Mouse (Mus musculus) lung, embryonic 16.5 days (tissue): ENCODE measurements around the gene Slc4a7. TPM values are rescaled to one million over a fixed set of nuclear protein-coding genes. Genes with fewer than 3 reads are reported as not detected.

Source experiments
- ATAC-seq: fragments of 200-750 bp; cut with Nextera tagmentation; 2 replicates; pipeline ENCODE4 v1.8.0; 2017; ENCODE audit warnings: low read depth, mild to moderate bottlenecking, moderate library complexity
- H3K27ac ChIP-seq: fragments of 300-500 bp; sonication (generic); 2 replicates; pipeline ENCODE4 v1.5.1; 2014; ENCODE audit warnings: mild to moderate bottlenecking, control low read depth, low read length
- H3K27me3 ChIP-seq: fragments of 300-500 bp; sonication (generic); 2 replicates; pipeline ENCODE4 v1.6.1; 2014; ENCODE audit warnings: low read depth, low read length, mixed read lengths; ENCODE audit not compliant: control insufficient read depth, insufficient read depth
- H3K36me3 ChIP-seq: fragments of 300-500 bp; sonication (generic); 2 replicates; pipeline ENCODE4 v1.6.1; 2014; ENCODE audit warnings: low read length; ENCODE audit not compliant: control insufficient read depth, insufficient read depth
- H3K4me1 ChIP-seq: fragments of 300-500 bp; sonication (generic); replicated peaks from 2 replicates; pipeline ENCODE4 v1.6.1; 2014; ENCODE audit warnings: low read length, mixed read lengths; ENCODE audit not compliant: control insufficient read depth, insufficient read depth
- H3K4me2 ChIP-seq: fragments of 300-500 bp; sonication (generic); 2 replicates; pipeline ENCODE4 v1.6.1; 2014; ENCODE audit warnings: low read depth, low read length, control low read depth
- H3K4me3 ChIP-seq: fragments of 300-500 bp; sonication (generic); 2 replicates; pipeline ENCODE4 v1.5.1; 2014; ENCODE audit warnings: mild to moderate bottlenecking, low read length, control low read depth
- H3K9ac ChIP-seq: fragments of 300-500 bp; sonication (generic); 2 replicates; pipeline ENCODE4 v1.6.1; 2014; ENCODE audit warnings: low read length, control low read depth
- H3K9me3 ChIP-seq: fragments of 300-500 bp; sonication (generic); 2 replicates; pipeline ENCODE4 v1.6.1; 2016; ENCODE audit warnings: low read length; ENCODE audit not compliant: control insufficient read depth
- WGBS: fragments of 180-500 bp; shearing (Covaris S2); extraction: QIAGEN DNeasy Blood & Tissue Kit; methylation state at CpG from one replicate; pipeline ENCODE4 v1.1.7; 2014; 5-methylcytosine and 5-hydroxymethylcytosine counted together
- polyA plus RNA-seq: library from polyadenylated mRNA; unstranded; fragments of >200 nt; fragmentation: Nextera tagmentation; extraction: Ambion mirVana; gene quantifications from 2 replicates; pipeline ENCODE4 v1.2.1, GENCODE M21; 2015

The Slc4a7 gene
- polyA plus RNA-seq, 1 experiment from 2014 or later = 12.3 TPM

- Histone ChIP-seq H3K4me2 (peak overlapping the region; percentile 70), H3K9ac (no peak overlapping the region; the same call in 1 of the 2 replicates), H3K27ac (no peak overlapping the region), H3K4me3 (peak overlapping the region; percentile 86), H3K4me1 (peaks cover 8% of the 10 kb centered on the region), H3K36me3 (no peaks in the 10 kb centered on the region), H3K27me3 (no peaks in the 10 kb centered on the region), H3K9me3 (no peaks in the 10 kb centered on the region)
- ATAC-seq = no peak
- 64% methylated on average over 2 of the region's 2 CpGs for WGBS
These were observed 2.6 kb downstream of the Slc4a7 start for GRCm38 (mm10) chr14:14704651-14705050.

DNA sequence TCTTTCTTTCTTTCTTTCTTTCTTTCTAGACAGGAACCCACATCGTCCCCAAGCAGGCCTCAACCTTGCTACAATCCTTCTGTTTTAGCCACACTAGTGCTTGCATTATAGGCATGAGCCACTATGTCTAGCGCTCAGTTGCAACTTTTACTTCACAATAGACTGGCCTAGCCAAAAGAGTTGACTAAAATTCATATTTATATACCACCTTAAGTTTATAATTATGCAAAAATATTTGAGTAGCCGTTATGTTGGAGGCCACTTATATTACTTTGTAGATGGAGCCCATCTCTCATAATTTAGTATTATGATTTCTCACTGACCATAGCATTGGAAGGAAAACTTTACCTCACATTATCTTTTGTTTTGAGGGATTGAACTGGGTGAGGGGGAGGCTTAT, 3.0 kb downstream of the Slc4a7 start:
- Histone ChIP-seq H3K36me3 (no peaks in the 10 kb centered on the region), H3K4me3 (no peak overlapping the region), H3K4me1 (peaks cover 8% of the 10 kb centered on the region), H3K4me2 (no peak overlapping the region), H3K9ac (no peak overlapping the region), H3K27me3 (no peaks in the 10 kb centered on the region), H3K9me3 (no peaks in the 10 kb centered on the region), H3K27ac (no peak overlapping the region)
- ATAC-seq = no peak
- WGBS = 82% methylated on average over 3 of the region's 3 CpGs

- Histone ChIP-seq H3K9me3 (no peaks in the 10 kb centered on the region), H3K27me3 (no peaks in the 10 kb centered on the region), H3K9ac (no peak overlapping the region), H3K27ac (no peak overlapping the region), H3K4me3 (no peak overlapping the region), H3K36me3 (peaks cover 6% of the 10 kb centered on the region; the same call in 1 of the 2 replicates), H3K4me2 (no peak overlapping the region), H3K4me1 (peaks cover 8% of the 10 kb centered on the region)
- WGBS = 59% methylated on average over 1 of the region's 1 CpGs
- ATAC-seq = no peak
These were observed 4.3 kb downstream of the Slc4a7 start for GRCm38 (mm10) chr14:14706381-14706780.

GRCm38 (mm10) chr14:14707061-14707460, 5.0 kb downstream of the Slc4a7 start:
- no peak overlapping the region for H3K27ac ChIP-seq
- WGBS = 75% methylated on average over 1 of the region's 1 CpGs
- no peak overlapping the region for H3K9ac ChIP-seq
- H3K9me3 ChIP-seq = no peaks in the 10 kb centered on the region
- H3K4me1 ChIP-seq = peaks cover 8% of the 10 kb centered on the region
- peaks cover 6% of the 10 kb centered on the region; the same call in 1 of the 2 replicates for H3K36me3 ChIP-seq
- no peak for ATAC-seq
- H3K4me3 ChIP-seq = no peak overlapping the region
- no peaks in the 10 kb centered on the region for H3K27me3 ChIP-seq
- H3K4me2 ChIP-seq = no peak overlapping the region

DNA sequence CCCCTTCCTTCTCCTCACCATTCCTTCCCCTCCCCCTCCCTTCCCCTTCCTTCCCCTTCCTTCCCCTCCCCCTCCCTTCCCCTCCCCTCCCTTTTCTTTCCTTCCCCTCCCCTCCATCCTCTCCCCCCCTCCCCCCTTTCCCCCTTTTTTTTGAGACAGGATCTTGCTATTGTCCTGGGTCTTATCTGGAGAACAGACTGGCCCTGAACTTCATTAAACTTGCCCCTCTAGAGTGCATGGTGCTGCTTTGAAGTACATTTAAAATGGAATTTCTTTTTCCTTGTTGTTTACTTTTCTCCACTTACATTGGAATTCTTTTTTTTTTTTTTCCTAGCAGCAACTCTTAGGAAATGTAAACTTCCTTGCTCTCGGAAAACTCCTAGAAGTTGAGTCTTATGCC, 6.9 kb downstream of the Slc4a7 start:
- Histone ChIP-seq H3K27me3 (no peaks in the 10 kb centered on the region), H3K4me2 (no peak overlapping the region), H3K27ac (no peak overlapping the region), H3K36me3 (peaks cover 6% of the 10 kb centered on the region; the same call in 1 of the 2 replicates), H3K4me3 (no peak overlapping the region), H3K4me1 (peaks cover 7% of the 10 kb centered on the region), H3K9ac (no peak overlapping the region), H3K9me3 (no peaks in the 10 kb centered on the region)
- 16% methylated on average over 1 of the region's 1 CpGs for WGBS
- peak; percentile 59; the same call in 1 of the 2 replicates for ATAC-seq

DNA sequence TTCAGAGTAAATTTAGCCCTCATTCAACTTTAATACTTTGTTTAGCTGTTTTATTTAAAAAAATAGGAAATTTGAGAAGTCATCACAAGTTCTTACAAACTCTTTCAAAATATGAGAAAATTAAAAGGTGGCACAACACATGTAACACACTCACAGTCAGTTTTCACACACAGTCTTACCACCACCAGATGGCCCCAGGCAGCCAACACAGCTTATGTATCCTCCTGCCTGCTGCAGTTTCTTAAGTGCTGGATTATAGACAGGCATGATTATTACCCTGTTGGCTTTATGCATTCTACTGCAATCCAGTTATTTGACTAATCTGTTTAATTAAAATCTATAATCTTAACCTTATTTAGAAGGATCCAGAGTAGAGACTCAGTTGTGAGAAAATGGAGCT, 12.1 kb downstream of the Slc4a7 start:
- no peak for ATAC-seq
- Histone ChIP-seq H3K4me1 (no peaks in the 10 kb centered on the region), H3K36me3 (peaks cover 6% of the 10 kb centered on the region; the same call in 1 of the 2 replicates)

DNA sequence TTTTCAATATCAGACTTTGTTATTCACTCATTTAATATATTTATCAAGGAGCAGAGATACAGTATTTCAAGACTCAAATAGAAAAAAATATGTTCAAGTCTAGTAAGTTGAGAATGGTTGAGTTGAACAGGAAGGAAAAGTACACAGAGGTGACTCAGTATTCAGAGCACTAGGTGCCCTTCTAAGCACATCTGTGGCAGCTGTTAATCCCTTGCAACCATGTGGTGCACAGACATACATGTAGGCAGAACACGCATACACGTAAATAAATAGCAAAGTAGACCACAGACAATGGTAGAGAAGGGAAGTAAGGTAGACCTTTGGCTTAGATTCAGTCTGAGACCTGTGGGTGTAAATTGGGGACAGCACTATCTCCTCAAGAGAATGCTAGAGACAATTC, 13.7 kb downstream of the Slc4a7 start:
- Histone ChIP-seq H3K36me3 (peaks cover 2% of the 10 kb centered on the region; the same call in 1 of the 2 replicates), H3K27ac (no peak overlapping the region), H3K4me1 (no peaks in the 10 kb centered on the region), H3K4me2 (no peak overlapping the region), H3K4me3 (no peak overlapping the region), H3K9ac (no peak overlapping the region), H3K27me3 (no peaks in the 10 kb centered on the region), H3K9me3 (no peaks in the 10 kb centered on the region)
- 95% methylated on average over 2 of the region's 2 CpGs for WGBS
- no peak for ATAC-seq

More for the DNA sequence above, 12.1 kb downstream of the Slc4a7 start:
- no peak overlapping the region for H3K9ac ChIP-seq
- H3K27me3 ChIP-seq = no peaks in the 10 kb centered on the region
- H3K9me3 ChIP-seq = no peaks in the 10 kb centered on the region
- H3K27ac ChIP-seq = no peak overlapping the region
- H3K4me2 ChIP-seq = no peak overlapping the region
- H3K4me3 ChIP-seq = no peak overlapping the region

DNA sequence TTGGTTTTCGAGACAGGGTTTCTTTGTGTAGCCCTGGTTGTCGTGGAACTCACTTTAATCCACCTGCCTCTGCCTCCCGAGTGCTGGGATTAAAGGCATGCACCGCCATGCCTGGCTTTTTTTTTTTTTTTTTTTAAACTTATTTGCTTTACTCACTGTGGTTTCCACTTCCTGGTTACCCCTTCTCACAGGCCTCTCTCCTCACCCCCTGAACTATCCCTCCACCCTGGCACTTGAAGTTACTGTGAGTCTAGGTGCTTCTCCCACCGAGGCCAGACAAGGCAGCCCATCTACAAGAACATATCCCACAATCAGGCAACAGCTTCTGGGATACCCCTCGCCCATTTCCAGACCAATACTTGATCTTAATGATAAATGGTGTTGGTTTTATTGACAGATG, 14.8 kb downstream of the Slc4a7 start:
- WGBS = 70% methylated on average over 6 of the region's 6 CpGs
- Histone ChIP-seq H3K36me3 (no peaks in the 10 kb centered on the region), H3K4me3 (no peak overlapping the region), H3K4me2 (no peak overlapping the region), H3K27ac (no peak overlapping the region), H3K9ac (no peak overlapping the region), H3K4me1 (no peaks in the 10 kb centered on the region), H3K27me3 (no peaks in the 10 kb centered on the region), H3K9me3 (no peaks in the 10 kb centered on the region)
- no peak for ATAC-seq

DNA sequence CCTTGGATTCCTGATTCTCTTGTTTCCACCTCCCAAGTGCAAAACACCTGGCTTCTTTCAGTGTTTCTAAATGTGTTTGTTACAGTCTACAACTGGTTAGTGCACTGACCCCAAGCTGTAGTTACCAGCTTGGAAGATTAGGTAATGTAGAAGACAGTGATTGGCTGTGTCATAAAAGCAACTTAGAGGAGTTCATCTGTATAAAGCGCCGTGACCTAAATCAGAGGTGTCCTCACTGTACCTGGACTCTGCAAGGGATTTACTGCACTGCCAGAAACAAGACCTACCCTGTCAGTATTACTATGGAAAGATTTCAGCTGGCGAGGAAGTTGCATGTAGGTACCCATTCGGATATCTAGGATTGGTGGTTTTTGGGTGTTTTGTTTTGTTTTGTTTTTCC, 16.5 kb downstream of the Slc4a7 start:
- H3K36me3 ChIP-seq = no peaks in the 10 kb centered on the region
- 91% methylated on average over 4 of the region's 4 CpGs for WGBS
- no peak overlapping the region for H3K4me3 ChIP-seq
- H3K9ac ChIP-seq = no peak overlapping the region
- no peak overlapping the region for H3K4me2 ChIP-seq
- ATAC-seq = no peak
- no peaks in the 10 kb centered on the region for H3K27me3 ChIP-seq
- H3K27ac ChIP-seq = no peak overlapping the region
- no peaks in the 10 kb centered on the region for H3K9me3 ChIP-seq
- no peaks in the 10 kb centered on the region for H3K4me1 ChIP-seq

DNA sequence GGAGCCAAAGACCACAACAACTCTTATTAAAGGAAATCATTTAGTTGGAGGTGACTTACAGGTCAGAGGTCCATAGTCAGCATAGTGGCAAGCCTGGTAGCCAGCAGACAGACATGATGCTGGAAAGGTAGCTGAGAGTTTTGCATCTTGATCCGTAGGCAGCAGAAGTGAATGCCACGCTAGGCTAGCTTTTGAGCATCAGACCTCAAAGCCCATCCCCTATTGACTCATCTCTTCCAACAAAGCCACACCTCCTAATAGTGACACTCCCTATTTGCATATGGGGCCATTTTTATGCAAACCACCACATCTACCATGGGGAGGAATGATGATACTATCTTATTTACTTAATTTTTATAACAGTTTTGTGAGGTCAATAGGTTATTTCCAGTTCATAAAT, 79.1 kb downstream of the Slc4a7 start:
- Histone ChIP-seq H3K4me3 (no peak overlapping the region), H3K4me1 (no peaks in the 10 kb centered on the region), H3K27ac (no peak overlapping the region), H3K36me3 (peaks cover 9% of the 10 kb centered on the region), H3K9me3 (no peaks in the 10 kb centered on the region), H3K27me3 (no peaks in the 10 kb centered on the region), H3K4me2 (no peak overlapping the region), H3K9ac (no peak overlapping the region)
- 93% methylated on average over 2 of the region's 2 CpGs for WGBS
- ATAC-seq = no peak
